Mouse (Mus musculus): ENCODE data around the gene Psmb4.

DNA sequence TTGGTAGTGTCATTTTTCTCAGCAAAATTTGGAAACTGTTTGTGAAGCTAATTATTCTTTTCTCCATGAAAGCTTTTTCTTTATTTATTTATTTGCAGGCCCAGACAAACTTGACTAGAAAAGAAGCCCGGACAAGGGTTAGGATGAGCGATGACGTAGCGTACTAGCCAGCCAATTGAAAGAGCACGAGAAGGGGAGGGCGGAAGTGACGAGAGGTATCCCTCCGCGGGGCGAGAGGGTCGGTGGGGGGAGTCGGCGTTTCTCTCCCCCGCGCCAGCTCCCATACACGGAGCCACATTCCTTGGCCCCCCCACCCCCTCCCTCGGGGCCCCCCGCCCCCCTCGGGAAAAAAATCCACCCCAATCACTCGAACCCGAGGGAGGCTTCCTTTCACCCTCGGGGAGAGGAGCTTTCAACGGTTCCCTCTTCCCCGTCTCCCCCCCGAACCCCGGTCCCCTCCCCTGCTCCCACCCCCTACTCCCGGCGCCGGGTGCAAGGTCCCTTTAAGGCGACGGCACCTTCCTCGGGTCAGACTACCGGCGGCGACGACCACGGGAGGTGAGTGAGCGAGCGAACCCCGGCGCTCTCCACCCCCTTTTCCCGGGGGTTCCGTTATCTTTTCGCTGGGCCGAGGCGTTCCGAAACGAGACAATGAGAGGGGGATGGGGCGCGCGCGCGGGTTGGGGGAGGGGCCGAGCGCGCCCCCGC lies 49.4 kb downstream of the Psmb4 start, which contains the start of gene Pogz:
- no peak for TF ChIP-seq TCF12 (IDR thresholded peaks at IDR 0.05; ENCODE audit: insufficient read depth, poor library complexity, severe bottlenecking)
- peak; percentile 56 for TF ChIP-seq POLR2AphosphoS2 (IDR thresholded peaks at IDR 0.05; ENCODE audit: insufficient read length, low read depth)

Data from myocyte (in vitro differentiated cells).